Mouse (Mus musculus) testis, adult 2 months (tissue): ENCODE results near the gene Grm8. TPM values are rescaled to one million over a fixed set of nuclear protein-coding genes. Genes with fewer than 3 reads are reported as not detected.

ENCODE experiments used
- H3K27ac ChIP-seq: fragments of 200-500 bp; 2 replicates; pipeline ENCODE4 v1.5.1; 2012; ENCODE audit warnings: low read depth, low read length; ENCODE audit not compliant: control insufficient read depth, insufficient read depth
- H3K27me3 ChIP-seq: fragments of 200-500 bp; 2 replicates; pipeline ENCODE4 v1.6.1; 2012; ENCODE audit warnings: mild to moderate bottlenecking, low read length, moderate library complexity; ENCODE audit not compliant: control insufficient read depth, insufficient read depth
- H3K36me3 ChIP-seq: fragments of 200-500 bp; 2 replicates; pipeline ENCODE4 v1.6.1; 2012; ENCODE audit warnings: mild to moderate bottlenecking, low read length; ENCODE audit not compliant: control insufficient read depth, insufficient read depth
- H3K4me1 ChIP-seq: fragments of 200-500 bp; 2 replicates; pipeline ENCODE4 v1.6.1; 2012; ENCODE audit warnings: low read length; ENCODE audit not compliant: control insufficient read depth, insufficient read depth
- H3K4me3 ChIP-seq: fragments of 200-500 bp; 2 replicates; pipeline ENCODE4 v1.5.1; 2012; ENCODE audit warnings: low read depth, mild to moderate bottlenecking, low read length, moderate library complexity, mixed read lengths; ENCODE audit not compliant: control insufficient read depth
- CTCF ChIP-seq: fragments of 200-500 bp; IDR thresholded peaks from 2 replicates; pipeline ENCODE4 v1.5.1; 2012; ENCODE audit warnings: low read depth, mild to moderate bottlenecking, inconsistent platforms, low read length, moderate library complexity; ENCODE audit not compliant: control insufficient read depth, insufficient read depth, insufficient replicate concordance
- POLR2A ChIP-seq: fragments of 200-500 bp; IDR thresholded peaks from 2 replicates; pipeline ENCODE4 v1.6.1; 2012; ENCODE audit warnings: low read depth, mild to moderate bottlenecking, inconsistent platforms, low read length, moderate library complexity; ENCODE audit not compliant: control insufficient read depth
- polyA plus RNA-seq: library from polyadenylated mRNA; depleted of rRNA; stranded (reverse); fragments of >200 nt; gene quantifications from 2 replicates; pipeline ENCODE4 v1.2.3, GENCODE M21; 2012

Grm8 gene
- polyA plus RNA-seq, 1 experiment, result 0.17 TPM

DNA sequence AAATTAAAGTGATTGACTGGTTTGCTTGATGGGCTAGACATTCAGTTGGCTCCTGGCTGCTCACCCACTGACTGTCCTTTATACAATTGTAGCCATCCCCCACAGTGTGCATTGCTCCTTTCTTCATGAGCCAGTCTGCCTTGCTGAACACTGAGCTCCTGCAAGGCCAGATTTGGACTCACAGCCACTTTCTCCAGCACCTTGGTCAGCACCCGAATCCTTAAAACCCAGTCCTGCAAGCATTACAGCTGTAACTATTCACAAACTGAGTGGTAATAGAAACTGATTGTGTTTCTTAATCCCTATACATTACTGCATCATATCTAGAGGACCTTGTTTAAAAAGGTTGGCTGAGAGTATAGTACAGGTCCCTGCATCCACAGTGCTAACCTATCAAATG lies 221.7 kb downstream of the Grm8 start:
- no peak for TF ChIP-seq CTCF
- Histone ChIP-seq H3K27me3 (no peaks in the 10 kb centered on the region), H3K36me3 (no peaks in the 10 kb centered on the region), H3K4me3 (no peak overlapping the region), H3K4me1 (no peaks in the 10 kb centered on the region), H3K27ac (no peak overlapping the region)

DNA sequence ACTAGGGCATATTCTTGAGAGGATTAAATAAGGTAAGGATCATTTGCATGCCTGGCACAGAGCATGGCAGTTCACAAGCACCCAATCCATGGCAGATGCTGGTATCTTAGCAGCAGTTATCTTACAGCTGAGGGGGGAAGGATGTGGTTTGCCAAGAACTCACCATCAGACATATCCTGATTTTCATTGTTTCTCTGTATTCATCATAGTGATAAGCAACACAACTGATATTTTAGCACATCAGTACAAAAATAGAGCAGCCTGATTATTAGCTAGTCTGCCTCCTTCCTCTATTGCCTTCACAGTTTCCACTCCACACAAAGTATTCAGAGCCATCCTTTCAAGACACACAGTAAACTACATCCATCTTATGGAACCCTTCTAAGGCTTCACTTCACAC lies 230.6 kb downstream of the Grm8 start:
- no peaks in the 10 kb centered on the region for H3K36me3 ChIP-seq
- H3K27me3 ChIP-seq, result no peaks in the 10 kb centered on the region
- H3K27ac ChIP-seq, result no peak overlapping the region
- no peak for TF ChIP-seq POLR2A
- TF ChIP-seq CTCF, result no peak
- no peaks in the 10 kb centered on the region for H3K4me1 ChIP-seq
- no peak overlapping the region for H3K4me3 ChIP-seq

DNA sequence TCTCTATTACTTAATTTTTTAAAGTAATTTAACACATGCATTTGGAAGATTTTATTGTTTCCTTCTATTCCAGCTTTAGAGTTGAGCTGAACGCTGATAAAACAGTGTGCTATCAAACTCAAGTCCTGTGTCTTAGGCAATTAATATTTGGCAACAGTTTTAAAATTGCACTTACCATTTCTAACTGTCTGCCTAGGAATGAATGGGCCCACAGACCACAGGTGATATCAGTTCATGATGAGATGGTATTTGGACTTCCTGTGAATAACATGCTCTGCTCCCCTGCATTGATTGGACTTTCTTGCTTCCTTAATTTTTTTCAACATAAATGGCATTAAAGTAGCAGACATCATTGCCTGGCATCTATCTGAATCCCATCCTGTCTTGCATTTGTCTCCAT lies 232.8 kb downstream of the Grm8 start:
- TF ChIP-seq CTCF, result no peak
- no peak for TF ChIP-seq POLR2A
- H3K27me3 ChIP-seq, result no peaks in the 10 kb centered on the region

DNA sequence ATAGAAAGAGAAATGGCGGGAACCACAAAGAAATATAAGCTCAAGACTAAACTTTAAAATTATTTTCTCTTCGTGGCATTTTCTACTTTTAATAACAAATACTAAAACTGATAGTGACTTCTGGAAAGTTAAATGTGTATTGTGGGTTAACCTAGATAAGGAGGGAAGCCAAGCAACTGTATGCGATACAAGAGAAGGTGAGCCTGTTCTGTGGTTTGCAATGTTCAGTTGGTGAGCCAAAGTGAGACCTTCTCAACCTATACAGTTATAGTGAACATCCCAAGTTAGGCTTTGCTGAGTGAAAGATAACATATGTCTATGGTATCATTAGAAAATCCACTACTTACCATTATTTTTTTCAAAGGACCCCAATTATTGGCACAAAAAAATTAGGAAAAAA lies 233.6 kb downstream of the Grm8 start:
- H3K4me1 ChIP-seq, result no peaks in the 10 kb centered on the region
- TF ChIP-seq POLR2A (no peak), CTCF (no peak)
- no peaks in the 10 kb centered on the region for H3K27me3 ChIP-seq

More for the DNA sequence above, 232.8 kb downstream of the Grm8 start:
- Histone ChIP-seq H3K4me3 (no peak overlapping the region), H3K27ac (no peak overlapping the region), H3K4me1 (no peaks in the 10 kb centered on the region), H3K36me3 (no peaks in the 10 kb centered on the region)

DNA sequence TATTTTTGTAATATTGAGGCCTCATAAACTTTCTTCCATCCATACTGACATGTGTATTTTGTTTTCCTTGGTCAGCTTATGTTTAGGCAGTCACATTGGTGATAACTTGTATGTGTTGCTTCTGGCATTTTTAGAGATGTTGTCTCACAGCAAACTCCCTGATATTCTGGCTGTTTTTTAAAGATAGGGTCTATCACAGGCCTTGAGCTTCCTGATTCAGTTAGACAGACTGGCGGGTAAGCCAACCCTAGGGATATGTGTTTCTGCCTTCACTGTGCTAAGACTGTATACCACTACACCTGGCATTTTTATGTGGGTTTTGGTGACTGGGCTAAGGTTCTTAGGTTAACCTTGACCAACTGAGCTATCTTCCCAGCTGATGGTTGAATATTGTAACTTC lies 239.8 kb downstream of the Grm8 start:
- H3K36me3 ChIP-seq, result no peaks in the 10 kb centered on the region
- H3K4me1 ChIP-seq, result no peaks in the 10 kb centered on the region
- H3K27ac ChIP-seq, result no peak overlapping the region
- no peaks in the 10 kb centered on the region for H3K27me3 ChIP-seq
- H3K4me3 ChIP-seq, result no peak overlapping the region
- TF ChIP-seq CTCF (no peak), POLR2A (no peak)

More for the DNA sequence above, 233.6 kb downstream of the Grm8 start:
- Histone ChIP-seq H3K27ac (no peak overlapping the region), H3K4me3 (no peak overlapping the region), H3K36me3 (no peaks in the 10 kb centered on the region)

DNA sequence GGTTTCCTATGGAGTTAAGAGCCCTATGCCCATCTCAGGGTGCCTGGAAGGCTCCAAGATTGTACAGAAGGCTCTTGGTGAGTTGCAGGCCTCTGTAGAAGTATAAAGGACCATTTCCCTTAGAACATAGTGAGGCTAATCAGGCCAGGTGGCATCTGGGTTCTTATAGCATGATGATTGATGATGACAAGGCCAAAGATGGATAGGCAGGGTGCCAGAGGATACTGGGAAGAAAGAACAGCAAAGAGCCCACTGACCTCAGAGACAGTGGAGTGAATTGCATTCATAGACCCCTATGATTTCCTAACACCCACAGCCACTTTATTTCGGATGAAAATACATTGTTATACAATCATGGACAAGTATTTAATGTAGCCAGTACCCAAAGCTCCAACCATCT lies 242.1 kb downstream of the Grm8 start:
- Histone ChIP-seq H3K27ac (no peak overlapping the region), H3K4me3 (no peak overlapping the region), H3K4me1 (no peaks in the 10 kb centered on the region), H3K36me3 (no peaks in the 10 kb centered on the region), H3K27me3 (no peaks in the 10 kb centered on the region)
- no peak for TF ChIP-seq POLR2A
- no peak for TF ChIP-seq CTCF

DNA sequence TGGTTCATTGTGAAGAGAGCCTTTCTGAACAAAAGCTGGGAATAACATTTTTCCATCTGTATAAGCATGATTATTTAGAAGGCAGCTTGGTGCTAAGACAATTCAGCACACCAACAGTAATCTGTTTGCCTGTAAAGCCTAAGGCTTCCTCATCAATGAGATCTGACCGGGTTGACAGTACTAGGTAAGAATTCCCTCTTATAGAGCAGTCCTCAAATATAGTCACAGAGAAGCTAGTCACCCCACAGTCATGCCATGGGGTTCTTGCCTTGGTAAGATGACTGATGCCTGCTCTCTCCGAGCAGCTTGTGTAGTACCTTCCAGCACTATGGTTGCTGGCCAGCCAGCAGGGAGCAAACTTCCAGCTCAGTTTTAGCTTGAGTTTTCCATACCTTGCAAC lies 246.6 kb downstream of the Grm8 start:
- no peaks in the 10 kb centered on the region for H3K27me3 ChIP-seq
- no peaks in the 10 kb centered on the region for H3K4me1 ChIP-seq
- no peak for TF ChIP-seq POLR2A
- TF ChIP-seq CTCF, result no peak
- no peak overlapping the region for H3K4me3 ChIP-seq
- H3K36me3 ChIP-seq, result no peaks in the 10 kb centered on the region
- no peak overlapping the region for H3K27ac ChIP-seq

DNA sequence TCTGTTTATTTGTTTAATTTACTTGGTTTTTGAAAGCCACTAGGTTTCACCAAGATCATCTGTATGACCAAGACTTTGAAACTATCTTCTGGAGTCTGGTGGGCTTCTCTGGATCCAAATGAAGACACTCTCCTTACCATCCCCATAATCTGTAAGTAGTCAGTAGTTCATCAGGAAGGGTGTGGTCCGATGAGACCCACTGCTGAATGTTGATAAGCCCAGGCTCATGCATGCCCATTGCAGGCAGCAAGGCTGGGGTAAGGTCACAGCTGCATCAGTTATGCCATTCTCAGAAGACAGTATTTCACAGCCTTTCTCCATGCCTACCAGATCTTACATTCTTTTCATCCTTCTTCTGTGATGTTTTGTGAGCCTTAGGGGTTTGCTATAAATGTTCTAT lies 247.1 kb downstream of the Grm8 start:
- TF ChIP-seq CTCF, result no peak
- no peak for TF ChIP-seq POLR2A
- Histone ChIP-seq H3K4me1 (no peaks in the 10 kb centered on the region), H3K4me3 (no peak overlapping the region), H3K27ac (no peak overlapping the region), H3K36me3 (no peaks in the 10 kb centered on the region), H3K27me3 (no peaks in the 10 kb centered on the region)
